Mouse (Mus musculus) embryo, embryonic 9.5 days (tissue): ENCODE results near the gene Mrpl28.

Experiments
- DNase-seq: peaks from one replicate; pipeline ENCODE4 v3.0.0-alpha.2; 2017; ENCODE audit errors: extremely low spot score

Gene Mrpl28

GRCm38 (mm10) chr17:26115956-26116487 lies 7.3 kb upstream of the Mrpl28 start:
- DNase-seq: no peak

DNA sequence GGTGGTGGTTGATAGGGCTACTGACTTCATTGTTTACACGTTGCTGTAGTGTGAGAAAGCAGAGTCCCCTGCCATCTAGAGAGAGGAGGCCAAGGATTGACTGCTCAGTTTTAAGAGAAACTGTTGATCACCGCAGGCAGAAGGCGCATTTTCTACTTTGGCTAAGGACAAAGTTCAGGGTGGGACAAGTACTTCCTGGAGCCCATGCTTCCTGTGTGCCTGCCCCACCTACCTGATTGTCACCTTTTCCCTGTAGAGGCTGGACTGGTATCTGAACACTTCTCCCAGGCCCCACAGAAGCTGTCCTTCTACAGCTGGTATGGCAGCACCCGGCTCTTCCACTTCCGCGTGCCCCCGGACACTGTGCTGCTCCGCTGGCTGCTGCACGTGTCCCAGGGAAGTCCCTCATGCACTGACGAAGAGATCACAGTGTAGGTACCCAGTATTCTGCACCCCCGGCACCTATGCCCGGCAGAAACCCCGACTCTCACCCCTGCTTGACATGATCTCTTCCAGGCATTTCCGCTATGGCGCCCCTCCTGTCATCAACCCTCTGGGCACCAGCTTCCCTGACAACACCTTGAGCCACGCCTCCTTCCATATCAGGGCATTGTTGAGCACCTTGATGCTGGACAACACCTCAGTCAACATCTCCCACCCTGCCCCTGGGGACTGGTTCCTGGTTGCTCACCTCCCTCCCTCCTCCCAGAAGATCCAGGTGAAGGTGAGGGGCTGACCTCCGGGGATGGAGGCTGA lies 6.6 kb upstream of the Mrpl28 start:
- no peak for DNase-seq

- peak; percentile 54 for DNase-seq
These were observed 3.3 kb upstream of the Mrpl28 start for GRCm38 (mm10) chr17:26119766-26120710.

GRCm38 (mm10) chr17:26122431-26123140 lies 714 bp upstream of the Mrpl28 start:
- no peak for DNase-seq

DNA sequence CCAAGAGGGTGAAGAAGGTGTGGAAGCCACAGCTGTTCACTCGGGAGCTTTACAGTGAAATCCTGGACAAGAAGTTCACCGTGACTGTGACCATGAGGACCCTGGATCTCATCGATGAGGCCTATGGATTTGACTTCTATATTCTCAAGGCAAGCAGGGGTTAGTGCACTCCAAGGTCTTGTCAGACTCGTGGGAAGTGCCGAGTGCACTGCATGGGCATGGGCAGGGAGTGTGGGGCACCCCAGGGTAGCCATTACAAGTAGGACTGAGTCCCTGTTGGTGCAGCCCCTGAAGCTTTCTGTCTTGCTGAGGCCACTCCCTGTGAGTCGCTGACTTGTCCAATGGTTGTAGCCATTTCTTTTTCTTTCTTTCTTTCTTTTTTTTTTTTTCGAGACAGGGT lies 1.3 kb downstream of the Mrpl28 start:
- no peak for DNase-seq

- DNase-seq: no peak
These were observed 1.9 kb downstream of the Mrpl28 start for GRCm38 (mm10) chr17:26125226-26125625.

DNA sequence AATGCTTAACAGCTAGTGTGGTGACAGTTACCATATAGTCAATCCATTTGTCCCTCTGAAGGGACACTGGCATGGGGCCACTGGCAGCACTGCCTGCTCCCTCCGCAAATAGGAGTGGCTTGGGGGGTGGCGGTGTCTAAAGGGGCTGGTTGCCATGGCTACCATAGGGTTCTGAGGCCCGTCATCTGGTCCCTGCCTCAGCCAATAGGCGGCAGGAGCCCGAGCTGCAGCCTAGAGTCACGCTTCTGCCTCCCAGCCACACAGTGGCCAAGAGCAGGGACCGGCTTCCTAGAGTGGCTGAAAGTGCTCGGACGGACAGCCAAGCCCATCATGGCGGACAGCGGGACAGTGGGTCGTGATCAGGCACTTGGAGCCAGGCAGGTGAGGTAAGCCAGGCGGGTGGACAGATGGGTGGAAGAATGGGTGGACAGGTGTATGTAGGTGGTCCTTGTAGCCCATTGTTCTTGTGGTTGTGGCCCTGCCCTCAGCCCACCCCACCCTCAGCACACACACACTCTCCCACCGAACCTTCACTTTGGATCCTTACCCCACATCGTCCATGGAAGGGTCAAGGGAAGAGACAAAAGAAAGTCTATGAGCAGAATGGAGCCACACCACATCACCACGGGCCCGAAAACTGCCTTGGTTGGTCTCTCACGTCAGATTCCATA lies 7.9 kb downstream of the Mrpl28 start:
- no peak for DNase-seq

DNA sequence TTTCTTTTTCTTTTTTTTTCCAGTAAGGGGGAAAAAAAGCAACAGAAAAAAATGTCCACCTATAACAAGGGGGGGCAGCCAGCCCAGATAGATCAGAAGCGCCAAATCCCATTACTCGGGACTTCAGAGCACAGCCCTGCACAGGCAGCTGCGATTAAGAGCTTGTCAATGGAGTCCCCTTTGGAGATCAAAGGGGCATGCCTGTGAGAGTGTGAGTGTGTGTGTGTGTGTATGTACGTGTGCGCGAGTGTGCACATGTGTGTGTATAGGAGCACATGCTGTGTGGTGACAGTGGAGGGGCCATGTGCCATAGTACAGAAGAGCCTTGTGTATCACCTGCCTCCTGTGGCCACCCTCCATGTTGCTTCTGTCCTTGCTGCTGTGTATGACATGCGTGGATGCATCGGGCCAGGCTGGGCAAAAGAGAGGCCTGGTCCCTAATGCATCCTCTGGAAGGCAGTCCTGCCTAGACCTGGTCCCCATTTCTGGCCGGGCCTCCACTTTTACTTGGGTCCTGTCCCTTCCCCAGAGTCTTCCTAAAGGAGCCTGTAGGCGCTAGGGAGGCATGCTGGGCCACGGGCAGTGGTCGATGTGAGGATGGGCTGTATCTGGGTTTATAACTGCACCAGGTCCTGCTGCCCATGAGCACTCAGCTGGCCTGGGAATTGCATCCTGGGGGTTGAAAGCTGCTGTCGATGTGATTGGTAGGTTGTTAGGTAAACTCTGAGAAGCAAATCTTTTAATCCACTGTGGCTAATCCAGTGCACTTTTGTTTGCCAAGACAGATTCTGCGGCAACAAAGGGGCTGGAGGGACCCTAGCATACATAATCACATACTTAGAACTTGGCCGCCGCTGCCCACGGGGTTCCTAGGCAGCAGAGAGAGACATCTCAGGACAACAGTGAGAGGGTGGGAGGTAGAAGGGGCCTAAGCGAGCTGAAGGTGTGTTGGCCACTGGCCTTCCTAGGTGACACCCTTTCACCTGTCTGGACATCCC lies 8.9 kb downstream of the Mrpl28 start:
- DNase-seq: no peak

- no peak for DNase-seq
These were observed 13.9 kb downstream of the Mrpl28 start for GRCm38 (mm10) chr17:26137106-26137750.

DNA sequence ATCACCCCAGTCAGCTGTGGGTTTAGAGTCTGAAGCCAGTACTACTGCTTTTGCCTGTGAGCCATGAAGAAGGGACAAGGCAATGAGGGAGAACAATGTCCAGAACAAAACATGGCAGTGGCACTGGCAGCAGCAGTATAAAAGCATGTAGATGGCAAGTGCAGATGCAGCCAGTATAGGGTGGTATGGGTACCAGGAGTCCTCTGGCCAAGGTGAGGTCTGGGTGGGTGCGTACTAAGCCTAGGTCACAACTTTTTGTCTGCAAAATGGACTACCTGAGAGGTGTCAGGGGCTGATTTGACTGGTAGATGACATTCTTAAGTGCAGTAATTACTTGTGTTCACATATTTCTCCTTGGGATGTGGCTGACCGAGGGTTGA lies 14.4 kb downstream of the Mrpl28 start:
- no peak for DNase-seq

DNA sequence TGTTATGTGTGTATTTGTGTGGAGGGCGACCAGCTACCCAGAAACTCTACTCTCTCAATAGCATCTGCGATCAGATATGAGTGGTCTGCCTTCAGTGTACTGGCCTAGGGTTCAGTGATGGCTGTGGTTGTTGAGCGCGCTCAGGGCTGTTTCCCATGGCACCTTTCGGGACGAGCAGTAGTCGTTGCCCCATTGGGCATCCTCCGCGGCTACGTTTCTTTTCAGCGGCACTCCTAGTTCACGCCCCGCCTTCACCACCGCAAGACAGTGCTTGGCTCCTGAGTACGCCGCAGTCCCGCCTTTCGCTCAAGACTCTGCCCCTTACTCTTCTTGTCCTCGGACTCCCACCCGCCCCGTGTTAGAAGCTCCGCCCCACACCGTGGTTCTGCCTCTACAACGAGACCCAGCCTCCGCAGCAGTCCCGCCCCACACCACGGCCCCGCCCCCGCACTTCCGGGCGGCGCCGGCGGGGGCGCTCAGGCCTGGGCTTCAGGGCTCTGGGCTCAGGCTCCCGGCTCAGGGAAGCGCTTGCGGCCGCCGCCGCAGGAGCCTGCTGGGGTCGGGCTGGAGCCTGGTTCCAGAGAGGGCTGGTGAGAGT lies 15.0 kb downstream of the Mrpl28 start, which contains the start of gene Axin1:
TSS of gene Axin1 (plus strand) at position 450 of the 598 bp plus-strand sequence.
- DNase-seq: peak; percentile 99

DNA sequence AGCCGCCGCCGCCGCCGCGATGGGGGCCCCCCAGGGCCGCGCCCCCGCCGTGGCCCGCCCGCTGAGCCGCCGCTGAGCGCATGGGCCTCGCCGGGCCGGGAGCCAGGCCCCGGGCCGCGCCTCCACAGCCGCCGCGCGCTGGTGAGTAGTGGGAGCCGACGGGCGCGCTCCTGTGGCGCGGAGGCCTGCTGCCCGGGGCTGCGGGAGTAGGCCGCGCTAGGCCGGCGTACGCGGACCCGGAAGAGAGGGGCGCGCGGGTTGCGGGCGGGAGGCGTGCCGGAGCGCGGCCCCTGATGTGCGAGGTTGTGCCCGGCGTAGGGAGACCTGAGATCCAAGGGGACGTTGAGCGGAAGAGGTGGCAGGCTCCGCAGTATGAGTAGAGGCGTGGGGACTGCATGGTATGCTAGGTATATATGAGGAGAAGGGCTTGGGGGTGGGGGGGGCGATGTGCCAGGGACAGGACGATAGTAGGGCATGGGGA lies 15.6 kb downstream of the Mrpl28 start:
- peak; percentile 54 for DNase-seq

DNA sequence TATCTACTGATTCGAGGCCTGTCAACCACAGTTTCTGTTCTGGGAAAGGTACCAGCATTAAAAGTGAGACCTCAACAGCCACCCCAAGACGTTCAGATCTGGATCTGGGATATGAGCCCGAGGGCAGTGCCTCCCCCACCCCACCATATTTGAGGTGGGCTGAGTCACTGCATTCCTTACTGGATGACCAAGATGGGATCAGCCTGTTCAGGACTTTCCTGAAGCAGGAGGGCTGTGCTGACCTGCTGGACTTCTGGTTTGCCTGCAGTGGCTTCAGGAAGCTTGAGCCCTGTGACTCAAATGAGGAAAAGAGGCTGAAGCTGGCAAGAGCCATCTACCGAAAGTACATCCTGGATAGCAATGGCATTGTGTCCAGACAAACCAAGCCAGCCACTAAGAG lies 19.5 kb downstream of the Mrpl28 start:
- no peak for DNase-seq

GRCm38 (mm10) chr17:26143386-26143785 lies 20.1 kb downstream of the Mrpl28 start:
- DNase-seq: no peak

DNA sequence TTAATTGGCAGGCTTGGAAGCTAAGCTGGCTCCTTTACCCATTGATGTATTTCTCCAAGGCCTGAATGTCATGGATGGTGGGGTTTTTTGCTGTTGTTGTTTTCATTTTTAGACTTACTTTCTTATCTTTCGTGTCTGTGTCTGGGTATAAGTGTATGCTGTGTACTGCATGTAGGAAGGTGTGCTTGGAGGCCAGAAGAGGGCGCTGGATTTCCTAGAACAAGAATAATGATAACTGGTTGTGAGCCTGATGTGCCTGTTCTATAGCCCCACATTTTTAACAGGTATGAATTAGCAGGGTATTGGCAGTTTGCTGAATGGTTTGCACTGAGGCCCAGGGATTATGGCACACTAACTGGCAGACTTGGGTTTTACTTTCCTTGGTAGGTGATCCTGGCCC lies 25.8 kb downstream of the Mrpl28 start:
- DNase-seq: no peak

DNA sequence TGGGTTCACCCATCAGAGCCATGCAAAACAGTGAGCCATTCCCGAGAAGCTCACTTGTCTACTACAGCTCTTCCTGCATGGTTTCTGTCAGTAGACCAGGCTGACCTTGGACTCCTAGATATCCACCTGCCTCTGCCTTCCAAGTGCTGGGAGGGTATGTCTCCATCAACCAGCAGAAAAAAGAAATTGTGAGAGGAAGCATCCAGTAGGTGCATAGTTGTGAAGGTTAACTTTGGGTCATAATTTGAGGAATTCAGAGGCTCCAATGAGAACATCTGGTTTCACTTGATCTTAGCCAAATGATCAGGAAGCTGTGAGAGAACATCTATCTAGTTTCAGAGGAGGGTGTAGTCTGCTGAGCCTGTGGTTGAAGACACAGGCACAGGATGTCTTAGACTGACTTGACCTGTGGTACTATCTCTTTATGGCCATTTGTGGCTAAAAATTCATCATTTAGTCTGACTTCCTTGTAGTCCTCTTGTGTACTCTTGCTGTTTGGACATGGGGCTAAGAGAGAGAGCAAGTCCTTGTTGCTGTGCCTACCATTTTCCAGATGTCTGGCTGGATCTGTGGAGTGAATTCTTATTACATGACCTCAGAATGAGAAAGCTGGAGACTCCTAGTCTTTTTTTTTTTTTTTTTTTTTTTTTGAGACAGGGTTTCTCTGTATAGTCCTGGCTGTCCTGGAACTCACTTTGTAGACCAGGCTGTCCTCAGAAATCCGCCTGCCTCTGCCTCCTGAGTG lies 28.8 kb downstream of the Mrpl28 start:
- no peak for DNase-seq

DNA sequence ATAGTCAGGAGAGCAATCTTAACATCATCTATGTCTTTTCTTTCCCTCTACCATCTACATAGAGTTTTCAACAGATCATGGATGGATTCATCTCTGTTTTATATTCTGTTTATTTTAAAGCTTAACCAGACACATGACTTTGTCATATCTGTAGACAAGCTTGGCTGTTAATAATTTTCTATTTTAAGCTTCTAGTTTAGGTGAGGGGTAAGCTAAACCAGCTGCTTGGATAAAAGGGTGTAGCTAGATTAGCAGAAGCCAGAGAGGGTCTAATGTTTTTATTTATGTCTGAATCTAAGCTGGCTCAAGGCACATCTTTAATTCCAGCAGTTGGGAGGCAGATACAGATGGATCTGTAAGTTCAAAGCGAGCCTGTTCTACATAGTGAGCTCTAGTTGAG lies 39.4 kb downstream of the Mrpl28 start:
- DNase-seq: no peak

DNA sequence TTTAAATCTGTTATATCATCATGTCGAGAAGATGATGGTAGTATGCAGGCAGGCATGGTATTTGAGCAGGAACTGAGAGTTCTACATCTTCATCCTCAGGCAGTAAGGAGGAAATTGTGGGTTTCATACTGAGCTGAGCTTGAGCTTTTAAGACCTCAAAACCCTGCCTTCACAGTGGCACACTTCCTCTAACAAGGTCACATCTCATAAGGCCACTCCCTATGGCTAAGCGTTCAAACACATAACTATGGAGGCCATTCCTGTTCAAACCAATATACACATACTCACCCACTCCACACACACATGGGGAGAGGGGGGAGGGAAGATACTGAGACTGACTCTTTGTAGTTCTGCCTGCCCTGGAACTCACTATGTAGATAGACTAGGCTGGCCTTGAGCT lies 44.7 kb downstream of the Mrpl28 start:
- DNase-seq: no peak
